Mouse (Mus musculus) CH12.LX (cell line): ENCODE measurements around the gene Alas2.

Source experiments
- BHLHE40 ChIP-seq: IDR thresholded peaks from 2 replicates; pipeline ENCODE4 v1.6.1; 2011; ENCODE audit warnings: mild to moderate bottlenecking, low read depth, low read length, improper control_type of control experiment
- CHD1 ChIP-seq: IDR thresholded peaks from 2 replicates; pipeline ENCODE4 v1.6.1; 2012; ENCODE audit warnings: low read depth, low read length, improper control_type of control experiment, inconsistent platforms
- CTCF ChIP-seq, 2 experiments: IDR thresholded peaks in 1 of 2; conservative IDR thresholded peaks in 1 of 2; 2 replicates each; pipeline ENCODE4 v1.5.1; 2011 to 2012; ENCODE audit warnings: low read depth in 2 of 2, low read length in 2 of 2, improper control_type of control experiment in 1 of 2, inconsistent platforms in 1 of 2, mild to moderate bottlenecking in 1 of 2, moderate library complexity in 1 of 2
- E2F4 ChIP-seq: IDR thresholded peaks from 2 replicates; pipeline ENCODE4 v1.6.1; 2011; ENCODE audit warnings: low read depth, low read length, improper control_type of control experiment; ENCODE audit not compliant: insufficient replicate concordance
- EP300 ChIP-seq: IDR thresholded peaks from 2 replicates; pipeline ENCODE4 v1.6.1; 2011; ENCODE audit warnings: low read length, improper control_type of control experiment
- HCFC1 ChIP-seq: IDR thresholded peaks from 2 replicates; pipeline ENCODE4 v1.6.1; 2012; ENCODE audit warnings: low read depth, mild to moderate bottlenecking, inconsistent platforms, low read length, improper control_type of control experiment
- MAZ ChIP-seq: IDR thresholded peaks from 2 replicates; pipeline ENCODE4 v1.6.1; 2012; ENCODE audit warnings: low read depth, mild to moderate bottlenecking, inconsistent platforms, low read length, improper control_type of control experiment, moderate library complexity
- MYC ChIP-seq: IDR thresholded peaks from 2 replicates; pipeline ENCODE4 v1.6.1; 2011; ENCODE audit warnings: low read depth, mild to moderate bottlenecking, improper control_type of control experiment, low read length
- TCF12 ChIP-seq: IDR thresholded peaks from 2 replicates; pipeline ENCODE4 v1.6.1; 2014; ENCODE audit warnings: low read depth, mild to moderate bottlenecking, inconsistent platforms, low read length, improper control_type of control experiment
- ZC3H11A ChIP-seq: IDR thresholded peaks from 2 replicates; pipeline ENCODE4 v1.6.1; 2012; ENCODE audit warnings: low read depth, mild to moderate bottlenecking, inconsistent platforms, low read length, improper control_type of control experiment

- TF ChIP-seq MYC (no peak), CTCF (conservative IDR thresholded peaks at IDR 0.05 in 1 of 2, IDR thresholded peaks at IDR 0.05 in 1 of 2; ENCODE audit: low read depth in 2 of 2, low read length in 2 of 2) (no peak), EP300 (no peak), MAZ (no peak), E2F4 (no peak), TCF12 (no peak), CHD1 (no peak), BHLHE40 (no peak), HCFC1 (no peak), ZC3H11A (no peak)
Observed at GRCm38 (mm10) chrX:150549639-150550038, 2.5 kb downstream of the Alas2 start.
